Mouse (Mus musculus): ENCODE data around the gene Sik1. TPM values are rescaled to one million over a fixed set of nuclear protein-coding genes. Genes with fewer than 3 reads are reported as not detected.
A peak's percentile ranks its signal among the peaks of the same experiment; 100 is the strongest.

Sik1 gene
- total RNA-seq, 2 experiments from 2014 or later = 17.7 to 23.7 TPM

DNA sequence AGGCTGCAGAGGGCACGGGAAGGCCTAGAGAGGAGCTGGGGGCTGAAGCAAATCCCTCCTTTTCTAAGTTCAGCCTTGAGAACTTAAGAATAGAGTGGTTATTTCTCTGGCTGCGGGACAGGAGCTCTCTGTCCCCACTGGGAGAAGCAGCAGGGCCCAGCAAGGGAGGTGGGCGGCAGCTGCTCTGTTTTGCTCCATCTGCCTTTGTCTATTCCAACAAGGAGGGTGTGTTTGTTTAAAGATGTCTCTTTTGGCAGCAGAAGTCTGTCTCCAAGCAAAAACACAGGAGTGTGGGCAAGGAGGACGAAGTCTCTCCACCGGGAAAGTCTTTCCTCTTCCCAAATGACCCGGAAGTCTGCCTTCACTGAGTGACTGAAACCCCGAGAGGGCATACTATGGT lies 18.8 kb downstream of the Sik1 start:
- peak; percentile 38 to 64 for DNase-seq (ENCODE audit: low spot score in 2 of 2)
- intact Hi-C loops (cut with DNase I) = no loop called here

DNA sequence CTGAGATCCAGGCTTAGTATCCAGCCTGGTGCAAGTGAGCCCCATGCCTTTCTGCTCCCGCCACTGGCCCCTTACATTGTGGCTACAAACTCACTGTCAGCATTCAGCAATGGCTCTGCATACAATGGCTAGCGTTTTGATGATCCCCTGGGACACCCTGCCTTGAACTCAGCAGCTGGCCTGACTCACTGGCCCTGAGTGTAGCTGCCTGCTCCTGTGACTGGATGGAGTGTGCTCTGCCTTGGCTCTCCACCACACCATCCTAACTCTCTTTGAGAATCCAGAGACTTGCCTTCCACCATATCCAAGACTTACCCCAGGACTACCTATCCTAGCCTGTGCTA lies 19.4 kb downstream of the Sik1 start:
- intact Hi-C loops (cut with DNase I) = no loop called here
- no peak for DNase-seq (ENCODE audit: low spot score in 2 of 2)

DNA sequence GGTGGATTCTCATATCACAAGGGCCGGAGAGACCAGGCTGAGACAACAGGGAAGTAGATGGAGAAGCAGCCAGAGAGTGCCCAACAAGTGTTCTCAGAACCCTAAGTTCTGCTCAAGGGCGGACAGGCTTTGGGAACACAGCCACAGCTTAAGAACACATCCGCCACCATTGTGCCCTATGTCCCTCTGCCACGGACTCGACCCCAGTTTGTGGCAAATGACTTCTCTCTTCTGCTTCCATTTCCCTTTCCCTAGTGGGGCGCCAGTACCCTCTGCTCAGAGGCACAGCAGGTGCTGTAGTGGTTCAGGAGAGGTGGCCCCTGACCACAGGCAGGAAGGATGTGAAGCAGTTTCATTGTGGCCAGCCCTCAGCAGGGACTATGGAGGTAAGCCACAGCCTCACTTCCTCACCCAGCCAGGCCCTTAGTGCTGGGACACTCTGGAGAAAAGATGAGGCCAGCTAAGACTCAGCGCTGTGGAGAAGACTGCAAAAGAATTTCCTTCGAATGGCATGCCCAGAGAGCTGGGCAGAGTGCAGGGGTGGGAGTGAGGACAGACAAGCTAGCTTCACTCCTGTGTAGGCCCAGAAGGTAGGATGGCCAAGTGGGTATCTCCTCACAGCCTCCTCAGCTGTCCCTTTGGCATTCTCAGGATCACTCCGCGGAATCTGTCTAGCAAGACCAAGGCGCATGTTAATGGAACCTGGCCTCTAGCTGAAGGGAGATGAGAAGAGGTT lies 19.9 kb downstream of the Sik1 start:
- intact Hi-C loops (cut with DNase I) = no loop called here
- DNase-seq (ENCODE audit: low spot score in 2 of 2) = no peak

DNA sequence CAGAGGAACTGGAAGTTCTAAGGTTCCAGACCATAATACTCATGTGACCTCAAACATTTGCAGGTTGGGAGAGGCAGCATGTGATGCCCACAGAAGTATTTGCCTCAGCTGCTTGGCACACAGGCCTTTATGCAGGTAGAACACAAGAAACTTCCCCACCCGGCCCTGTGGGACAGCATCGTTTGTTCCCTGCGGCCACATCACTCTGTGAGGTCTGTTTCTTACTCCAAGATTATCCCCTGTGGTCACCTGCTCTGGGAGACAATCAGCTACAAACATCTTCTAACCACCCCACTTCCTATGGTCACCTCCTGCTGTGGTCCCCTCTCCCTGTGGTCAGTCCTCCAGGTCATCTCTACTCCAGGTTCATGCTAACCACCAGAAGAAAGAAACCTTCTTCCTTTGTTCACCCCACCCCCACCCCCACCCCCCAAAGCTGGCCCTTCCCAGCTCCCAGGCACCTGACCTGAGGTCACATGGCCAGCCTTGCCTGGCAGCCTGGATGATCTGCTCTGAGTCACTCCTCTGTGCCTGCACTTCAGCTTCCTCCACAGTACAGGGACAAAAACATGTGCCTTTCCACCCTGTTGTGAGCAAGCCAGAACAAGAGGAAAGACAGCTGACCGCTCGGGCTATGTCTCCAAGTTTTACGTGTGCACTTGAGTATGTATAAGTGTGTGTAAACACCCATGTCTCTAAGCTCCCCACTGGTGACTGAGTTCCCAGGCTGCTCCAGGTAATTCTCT lies 21.1 kb downstream of the Sik1 start:
- no peak for DNase-seq (ENCODE audit: low spot score in 2 of 2)
- intact Hi-C loops (cut with DNase I) = no loop called here

DNA sequence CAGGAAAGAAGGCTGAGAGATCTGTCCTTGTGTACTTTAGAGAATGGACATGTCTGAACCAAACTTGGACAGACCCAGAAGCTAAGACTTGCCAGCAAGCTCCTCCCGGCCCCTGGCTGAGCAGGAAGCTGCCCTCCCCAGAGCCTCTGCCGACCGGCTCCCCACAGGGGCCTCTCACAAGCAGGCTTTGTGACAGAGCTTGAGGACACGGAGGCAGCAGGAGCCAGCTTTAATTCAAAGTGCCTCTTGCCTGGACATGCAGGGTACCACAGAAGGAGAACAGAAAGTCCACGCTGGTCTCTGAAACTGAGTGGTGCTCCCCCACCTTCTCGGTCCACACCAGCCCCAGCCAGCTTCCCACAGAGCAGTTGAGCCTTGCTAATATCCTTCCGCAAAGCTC lies 21.9 kb downstream of the Sik1 start:
- DNase-seq (ENCODE audit: low spot score in 2 of 2) = no peak
- intact Hi-C loops (cut with DNase I) = no loop called here

DNA sequence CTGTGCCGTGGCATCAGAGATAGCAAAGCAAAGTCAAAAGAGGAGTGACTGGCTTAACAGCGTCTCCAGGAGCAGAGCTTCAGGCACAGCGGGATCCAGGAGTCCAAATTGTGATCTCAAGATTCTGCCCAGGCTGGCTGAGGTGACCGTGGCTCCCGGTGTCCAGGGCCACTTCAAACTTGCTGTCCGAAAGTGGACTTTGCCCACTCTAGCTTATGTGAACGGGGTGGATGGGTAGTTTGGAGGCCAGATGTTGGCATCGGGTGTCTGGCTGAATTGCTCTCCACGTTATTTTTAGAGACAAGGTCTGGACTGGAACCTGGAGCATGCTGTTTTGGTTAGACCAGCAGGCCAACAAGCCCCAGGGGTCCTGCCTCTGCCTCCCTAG lies 23.0 kb downstream of the Sik1 start:
- no peak for DNase-seq (ENCODE audit: low spot score in 2 of 2)
- intact Hi-C loops (cut with DNase I) = no loop called here

DNA sequence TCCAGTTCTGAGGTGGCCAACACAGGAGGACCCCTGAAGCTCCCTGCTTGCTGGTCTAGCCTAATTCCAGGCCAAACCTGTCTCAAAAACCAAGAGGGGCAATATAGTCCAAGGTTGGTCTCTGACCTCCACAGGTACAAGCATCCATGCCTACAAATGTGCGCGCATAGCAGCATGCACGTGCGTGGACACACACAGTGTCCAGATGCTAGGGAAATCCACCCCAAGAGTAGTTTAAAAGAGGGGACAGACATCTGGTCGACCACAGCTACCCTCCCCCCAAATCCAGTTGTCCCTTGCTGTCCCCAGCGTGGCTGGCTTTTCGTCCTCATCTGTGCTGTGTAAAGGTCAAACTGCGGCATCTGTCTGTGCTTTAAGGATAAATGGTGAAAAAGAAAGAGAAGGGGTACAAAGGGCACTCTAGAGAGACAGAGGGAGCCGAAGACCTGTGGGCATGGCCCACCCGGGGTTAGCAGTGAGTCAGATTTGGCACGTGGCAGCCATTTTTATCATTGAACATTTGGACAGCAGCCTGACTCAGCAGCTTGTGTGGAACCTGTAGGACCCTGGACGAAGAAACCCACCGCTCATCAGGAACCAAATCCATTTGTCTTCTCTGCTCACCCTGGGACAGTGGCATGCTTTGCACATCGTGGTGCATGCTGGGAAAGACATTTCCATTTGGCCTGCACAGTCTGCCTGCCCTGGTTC lies 23.6 kb downstream of the Sik1 start:
- DNase-seq (ENCODE audit: low spot score in 2 of 2) = no peak
- intact Hi-C loops (cut with DNase I) = no loop called here

DNA sequence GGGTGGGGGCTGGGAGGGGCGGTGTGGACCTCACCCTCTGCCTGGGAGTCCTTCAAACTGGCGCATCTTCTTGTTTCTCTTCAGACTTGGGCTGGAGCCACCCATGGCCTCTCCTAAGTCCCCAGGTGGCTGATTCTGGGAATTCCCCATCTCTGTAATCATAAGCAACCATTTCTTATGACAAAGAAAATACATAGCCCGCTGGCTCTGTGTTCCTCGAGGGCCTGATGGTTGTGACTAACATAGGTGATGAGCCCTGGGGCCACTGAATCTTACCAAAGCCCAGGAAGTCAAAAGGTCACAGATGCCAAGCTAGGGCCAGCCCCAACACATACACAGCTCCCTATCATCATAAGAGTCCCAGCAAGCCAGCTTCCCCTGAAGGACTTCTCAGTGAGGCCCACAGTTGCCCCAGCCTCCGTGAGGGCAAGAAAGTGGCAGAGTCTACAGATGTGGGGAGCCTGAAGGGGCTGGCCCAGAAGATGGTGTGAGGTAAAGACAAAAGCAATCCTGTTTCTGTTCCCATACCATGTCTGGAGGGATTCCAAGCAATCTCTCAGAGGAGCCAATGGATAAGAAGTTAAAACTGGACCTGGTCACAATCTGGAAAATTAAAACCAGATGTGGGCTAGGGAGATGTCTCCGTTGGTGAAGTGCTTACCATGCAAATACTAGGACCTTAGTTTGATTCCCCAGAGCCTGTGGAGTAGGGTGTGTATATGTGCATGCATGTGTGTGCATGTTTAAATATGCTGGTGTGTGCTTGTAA lies 24.3 kb downstream of the Sik1 start:
- intact Hi-C loops (cut with DNase I) = no loop called here
- no peak for DNase-seq (ENCODE audit: low spot score in 2 of 2)

DNA sequence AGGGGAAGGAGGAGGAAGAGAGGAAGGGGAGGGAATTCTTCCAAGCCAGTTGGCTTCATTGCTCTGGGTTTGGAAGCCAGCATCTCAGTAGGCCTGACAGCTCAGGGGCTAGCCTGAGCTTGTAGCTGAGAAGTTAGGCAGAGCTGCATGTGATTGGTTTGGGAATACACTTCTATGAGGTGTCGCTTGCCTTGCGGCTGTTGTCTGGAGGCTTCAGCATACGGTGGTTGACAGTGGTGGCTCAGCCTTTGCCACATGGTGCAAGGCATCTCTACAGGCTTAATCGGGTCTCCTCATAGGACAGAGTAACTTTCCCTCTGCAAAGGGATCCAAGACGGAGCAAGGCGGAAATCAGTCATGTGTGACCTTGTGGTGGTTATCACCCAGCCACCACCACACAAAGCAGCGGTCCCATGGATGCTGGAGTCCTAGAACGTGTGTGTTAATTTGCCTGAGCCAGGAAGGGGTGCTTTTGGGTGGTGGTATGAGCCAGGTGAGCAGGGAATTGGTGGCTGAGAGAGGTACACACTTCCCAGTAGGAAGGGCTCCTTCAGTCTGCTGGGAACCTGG lies 25.0 kb downstream of the Sik1 start:
- intact Hi-C loops (cut with DNase I) = no loop called here

DNA sequence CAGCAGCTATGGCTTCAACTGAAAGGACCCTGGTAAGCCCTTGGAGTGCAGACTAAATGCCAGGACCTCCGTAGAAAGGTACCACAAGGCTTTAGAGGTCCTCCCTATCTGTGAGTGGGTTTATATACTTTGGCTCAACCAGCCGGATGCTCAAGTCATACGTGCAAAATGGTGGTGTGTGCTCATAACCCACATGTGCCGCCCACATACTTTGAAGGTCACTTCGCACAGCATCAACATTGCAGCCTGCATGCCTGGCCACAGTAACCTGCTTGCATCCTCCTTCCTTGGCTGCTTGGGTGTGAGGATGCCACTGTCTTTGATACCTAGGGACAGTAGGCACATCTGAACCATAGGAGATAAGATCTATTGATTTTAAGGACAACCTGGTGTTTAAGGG lies 26.7 kb downstream of the Sik1 start:
- intact Hi-C loops (cut with DNase I) = no loop called here
- no peak for DNase-seq (ENCODE audit: low spot score in 2 of 2)

More for the DNA sequence above, 25.0 kb downstream of the Sik1 start:
- no peak for DNase-seq (ENCODE audit: low spot score in 2 of 2)

DNA sequence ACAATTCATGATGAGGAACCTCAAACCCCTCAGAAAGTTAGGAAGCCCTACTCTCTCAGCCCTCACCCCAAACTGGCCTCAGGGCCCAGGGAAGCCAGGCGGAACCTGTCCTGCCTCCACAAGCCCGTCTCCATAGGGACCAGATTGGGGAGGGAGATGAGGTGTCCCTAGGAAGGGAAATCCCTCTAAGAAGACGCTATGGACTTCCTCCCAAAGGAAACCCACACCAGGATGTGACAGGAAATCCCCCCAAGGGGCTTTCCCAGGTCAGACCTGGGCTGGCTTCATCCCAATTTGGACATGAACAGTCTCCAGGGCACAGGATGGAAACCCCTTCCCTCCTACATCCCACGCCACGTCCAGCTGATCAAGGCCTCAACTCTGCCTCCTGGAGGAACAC lies 27.5 kb downstream of the Sik1 start:
- intact Hi-C loops (cut with DNase I) = no loop called here
- no peak for DNase-seq (ENCODE audit: low spot score in 2 of 2)

DNA sequence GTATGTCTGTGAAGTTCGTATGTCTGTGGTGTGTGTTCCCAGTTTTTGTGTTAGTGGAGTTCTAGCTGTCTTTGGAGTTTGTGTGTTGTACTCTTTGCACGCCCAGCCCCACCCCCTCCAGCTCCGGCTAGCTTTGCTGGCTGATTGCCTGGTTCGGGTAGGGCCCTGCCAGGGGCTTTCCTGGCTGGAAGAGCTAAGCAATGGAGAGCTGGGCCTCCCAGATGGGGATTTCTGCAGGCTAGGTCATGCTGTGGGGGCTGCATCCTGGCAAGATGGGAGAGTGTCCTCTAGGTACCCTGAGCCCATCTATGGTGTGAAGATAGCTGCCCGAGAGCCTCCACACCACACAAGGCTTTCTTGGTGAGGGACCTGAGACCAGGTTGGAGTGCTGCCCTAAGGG lies 28.4 kb downstream of the Sik1 start:
- no peak for DNase-seq (ENCODE audit: low spot score in 2 of 2)
- intact Hi-C loops (cut with DNase I) = no loop called here

DNA sequence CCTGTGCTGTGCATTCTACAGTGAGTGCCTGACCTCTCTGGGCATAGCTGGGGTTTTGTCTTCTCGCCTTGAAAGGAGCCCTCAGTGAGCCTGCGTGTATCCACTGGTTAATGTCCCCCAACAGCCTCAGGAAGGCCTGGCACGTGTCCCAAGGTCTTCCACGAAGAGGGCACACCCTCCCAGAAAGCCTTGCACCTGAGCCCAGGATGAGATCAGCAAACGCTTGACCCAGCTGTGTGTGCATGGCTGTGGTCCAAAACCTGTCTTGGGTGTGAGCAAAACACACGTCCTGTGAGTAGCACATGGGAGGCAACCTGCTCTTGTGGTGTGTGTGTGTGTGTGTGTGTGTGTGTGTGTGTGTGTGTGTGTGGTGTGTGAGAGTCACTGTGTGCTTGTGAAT lies 28.9 kb downstream of the Sik1 start:
- DNase-seq (ENCODE audit: low spot score in 2 of 2) = no peak

DNA sequence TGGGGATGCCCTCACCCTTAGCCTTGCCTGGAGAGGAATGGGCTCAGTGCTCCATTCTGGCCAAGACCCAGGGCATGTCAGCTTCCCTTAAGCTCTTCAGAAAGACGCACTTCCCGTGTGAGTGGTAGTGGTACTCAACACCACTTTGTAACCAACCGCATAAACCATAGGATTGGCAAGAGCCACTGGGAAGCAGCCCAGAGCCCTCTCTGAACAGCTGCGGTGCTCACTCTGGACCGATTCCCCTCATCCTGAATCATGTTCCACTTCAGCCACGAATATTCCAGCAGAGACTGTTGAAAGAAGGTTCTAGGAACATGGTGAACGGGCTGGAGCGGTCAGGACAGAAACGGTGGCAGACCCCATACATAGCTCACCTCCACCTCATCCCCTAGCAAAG lies 29.9 kb downstream of the Sik1 start:
- no peak for DNase-seq (ENCODE audit: low spot score in 2 of 2)

More for the DNA sequence above, 28.9 kb downstream of the Sik1 start:
- intact Hi-C loops (cut with DNase I) = no loop called here

DNA sequence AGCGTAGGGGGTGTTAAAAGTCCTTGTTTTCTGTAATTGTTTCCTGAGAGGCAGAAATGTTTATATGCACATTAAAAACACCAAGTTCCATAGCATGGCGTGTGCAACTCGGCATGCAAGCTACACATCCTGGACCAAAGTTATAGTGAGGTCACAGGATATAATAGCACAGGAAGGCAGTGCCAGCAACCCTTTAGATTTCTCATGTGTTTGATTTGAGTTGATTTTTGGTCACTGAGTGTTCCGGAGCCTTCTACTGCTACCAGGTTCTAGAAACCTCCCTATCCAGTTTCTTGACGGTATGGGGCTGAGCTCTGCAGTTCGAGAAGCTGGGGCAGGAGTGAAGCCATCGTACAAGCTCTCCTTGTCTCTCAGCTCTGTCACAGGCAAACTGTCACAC lies 30.8 kb downstream of the Sik1 start:
- intact Hi-C loops (cut with DNase I) = no loop called here
- no peak for DNase-seq (ENCODE audit: low spot score in 2 of 2)

More for the DNA sequence above, 29.9 kb downstream of the Sik1 start:
- intact Hi-C loops (cut with DNase I) = no loop called here

DNA sequence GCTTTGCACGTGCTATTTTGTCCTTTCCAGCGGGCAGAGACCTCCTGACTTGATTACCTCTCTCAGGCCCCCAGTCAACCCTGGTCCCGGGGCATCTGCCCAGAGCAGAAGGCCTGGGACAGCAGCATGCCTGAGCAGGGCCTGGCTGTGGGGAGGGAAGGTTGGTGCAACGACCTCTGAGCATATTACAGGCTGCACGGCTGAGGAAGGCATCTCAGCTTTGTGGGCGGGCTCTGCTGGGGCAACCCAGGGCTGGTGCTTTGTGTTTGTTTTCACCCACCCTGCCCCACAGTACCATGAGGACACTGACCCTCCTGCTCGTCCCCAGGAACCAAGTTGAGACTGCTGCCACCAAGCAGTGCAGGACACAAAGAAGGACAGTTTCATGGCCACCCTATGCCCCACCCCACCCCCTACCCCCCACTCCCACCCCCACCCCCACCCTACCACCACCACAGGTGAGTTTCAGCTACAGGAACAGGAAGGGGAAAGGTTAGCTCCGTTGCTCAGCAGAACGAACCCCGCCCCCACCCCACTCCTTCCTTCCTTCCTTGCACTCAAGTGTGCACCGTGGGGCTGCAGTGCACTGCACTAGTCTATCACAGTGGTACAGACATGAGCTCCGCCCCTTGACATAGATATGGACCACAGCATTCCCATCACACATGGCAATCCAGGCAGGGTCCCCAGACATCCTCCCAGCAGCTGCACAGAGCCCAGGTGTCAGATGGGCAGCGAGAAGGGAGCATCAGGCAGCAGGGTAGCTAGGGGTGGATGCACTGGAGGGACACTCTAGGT lies 34.3 kb downstream of the Sik1 start:
- no peak for DNase-seq (ENCODE audit: low spot score in 2 of 2)
- intact Hi-C loops (cut with DNase I) = no loop called here

DNA sequence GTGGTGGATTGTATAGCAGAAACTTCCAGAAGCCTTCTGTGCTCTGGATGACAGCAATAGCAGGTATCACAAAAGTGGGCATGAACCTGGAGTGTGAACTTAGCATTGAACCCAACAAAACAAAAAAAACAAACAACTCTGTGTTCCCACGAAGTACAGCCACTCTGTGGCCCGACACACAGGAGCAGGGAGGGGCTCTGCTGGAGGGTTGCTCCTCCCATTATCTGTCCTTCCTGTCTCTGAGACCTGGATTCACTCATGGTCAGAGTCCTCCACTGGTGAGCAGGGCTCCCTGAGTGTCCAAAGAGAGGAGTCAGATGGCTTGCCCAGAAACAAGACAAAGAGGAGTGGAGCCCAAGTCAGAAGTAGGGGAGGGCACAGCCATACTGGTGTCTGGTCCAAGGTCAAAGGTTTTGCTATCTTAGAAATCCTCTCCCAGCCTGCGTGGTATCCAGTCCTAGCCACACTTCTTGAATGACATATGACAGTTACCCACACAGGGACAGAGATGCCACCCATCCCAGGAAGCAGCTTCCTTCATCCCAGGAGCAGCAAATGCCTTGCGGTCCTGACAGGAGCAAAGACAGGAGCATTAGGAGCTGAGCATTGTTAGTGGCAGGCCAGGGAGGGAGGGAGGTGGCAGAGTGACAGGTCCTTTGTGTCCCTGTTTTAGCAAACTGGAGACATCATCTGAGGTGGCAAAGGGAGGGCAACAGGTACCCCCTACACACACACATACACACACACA lies 35.3 kb downstream of the Sik1 start:
- no peak for DNase-seq (ENCODE audit: low spot score in 2 of 2)
- intact Hi-C loops (cut with DNase I) = no loop called here

DNA sequence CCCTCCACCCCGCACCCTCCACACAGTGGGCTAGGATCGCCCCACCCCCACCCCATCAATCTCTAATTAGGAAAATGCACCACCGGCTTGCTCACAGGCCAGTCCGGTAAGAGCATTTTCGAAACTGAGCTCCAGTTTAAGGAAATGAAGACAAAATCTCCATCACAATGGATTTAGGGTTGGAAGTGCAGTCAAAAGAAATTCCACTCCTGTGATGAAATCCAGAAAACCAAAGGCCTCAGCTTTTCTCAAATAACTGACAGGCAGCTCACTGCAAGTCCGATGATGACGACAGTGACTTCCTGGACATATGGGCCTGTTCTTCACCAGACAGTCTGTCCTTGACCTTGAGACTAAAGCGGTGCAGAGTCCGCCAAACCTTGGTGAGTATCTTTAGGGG lies 36.2 kb downstream of the Sik1 start:
- intact Hi-C loops (cut with DNase I) = no loop called here
- DNase-seq (ENCODE audit: low spot score in 2 of 2) = no peak

Data from left cerebral cortex, postnatal 36 days (tissue).